Mouse (Mus musculus): ENCODE data around the gene Mlec.

- no peak for TF ChIP-seq CTCF (conservative IDR thresholded peaks at IDR 0.05; ENCODE audit: insufficient read depth, insufficient read length, low read depth, low read length)
- no peak for TF ChIP-seq POLR2A (IDR thresholded peaks at IDR 0.05; ENCODE audit: low read depth, low read length)
These were observed 55.7 kb downstream of the Mlec start for GRCm38 (mm10) chr5:115102231-115102630.

Measured in kidney, adult 2 months (tissue).